ENCODE assay signal across 13 mouse cellular contexts in genomic region chr4:44813770-44814169, GRCm38 (mm10). TPM values are rescaled to one million over a fixed set of nuclear protein-coding genes. Genes with fewer than 3 reads are reported as not detected.
DNase-seq lines count a peak whose midpoint lies in the region; ATAC-seq and TF ChIP-seq lines count a peak whose summit lies in the region.
"Had no signal": no experiment of that assay in that cellular context is flagged by ENCODE, and none has a peak within 500 bp of the region (broad histone marks: within the 10 kb centered on the region; RNA-seq: fewer than 3 reads in every experiment).

No protein-coding gene starts in this region.

- ATAC-seq in forebrain, embryonic 14.5 days = no peak
- peak; percentile 44; the same call in 1 of the 2 replicates for ATAC-seq in lung, postnatal 0 days
- no peak for ATAC-seq in kidney, embryonic 16.5 days (ENCODE audit: low FRiP score, low TSS enrichment)
- ATAC-seq: Patski had no signal

- WGBS in forebrain, embryonic 14.5 days = 72% methylated on average over 4 of the region's 4 CpGs
- 77% methylated on average over 4 of the region's 4 CpGs for WGBS in forebrain, embryonic 10.5 days
- WGBS in lung, postnatal 0 days = 10% methylated on average over 4 of the region's 4 CpGs
- WGBS in lung, adult 2 months = 16% methylated on average over 4 of the region's 4 CpGs
- WGBS in kidney, embryonic 16.5 days = 66% methylated on average over 4 of the region's 4 CpGs

- H3K27me3 ChIP-seq in forebrain, embryonic 14.5 days (replicated peaks; ENCODE audit: control insufficient read depth, insufficient read depth, low read length) = no peaks in the 10 kb centered on the region
- no peaks in the 10 kb centered on the region for H3K27me3 ChIP-seq in forebrain, embryonic 10.5 days (ENCODE audit: poor library complexity, severe bottlenecking)
- H3K27me3 ChIP-seq in lung, postnatal 0 days (replicated peaks; ENCODE audit: insufficient read depth, low read length) = no peaks in the 10 kb centered on the region
- H3K27me3 ChIP-seq in kidney, embryonic 16.5 days (ENCODE audit: insufficient read depth, low read length) = no peaks in the 10 kb centered on the region
- H3K27me3 ChIP-seq: embryonic facial prominence, embryonic 15.5 days; megakaryocyte, embryonic 14.5 days; Patski had no signal

- TF ChIP-seq POLR2A in lung, adult 2 months (IDR thresholded peaks at IDR 0.05; ENCODE audit: borderline replicate concordance, extremely low read depth, low read depth, low read length) = no peak

- no peak overlapping the region for H3K27ac ChIP-seq in forebrain, embryonic 14.5 days (ENCODE audit: low read depth, low read length)
- no peak overlapping the region for H3K27ac ChIP-seq in forebrain, embryonic 10.5 days
- no peak overlapping the region for H3K27ac ChIP-seq in lung, postnatal 0 days (ENCODE audit: low read length)
- H3K27ac ChIP-seq in kidney, embryonic 16.5 days (ENCODE audit: low read length) = no peak overlapping the region
- H3K27ac ChIP-seq: embryonic facial prominence, embryonic 15.5 days had no signal

- no peaks in the 10 kb centered on the region for H3K36me3 ChIP-seq in forebrain, embryonic 14.5 days (ENCODE audit: control insufficient read depth, insufficient read depth, low read length)
- H3K36me3 ChIP-seq in forebrain, embryonic 10.5 days (replicated peaks) = no peaks in the 10 kb centered on the region
- H3K36me3 ChIP-seq in lung, postnatal 0 days (ENCODE audit: insufficient read depth, low read length) = no peaks in the 10 kb centered on the region
- no peaks in the 10 kb centered on the region for H3K36me3 ChIP-seq in kidney, embryonic 16.5 days (ENCODE audit: insufficient read depth, low read length)
- H3K36me3 ChIP-seq: embryonic facial prominence, embryonic 15.5 days had no signal

- H3K9me3 ChIP-seq in forebrain, embryonic 14.5 days (replicated peaks; ENCODE audit: control insufficient read depth, low read length) = no peaks in the 10 kb centered on the region
- H3K9me3 ChIP-seq in forebrain, embryonic 10.5 days = no peaks in the 10 kb centered on the region
- no peaks in the 10 kb centered on the region for H3K9me3 ChIP-seq in lung, postnatal 0 days (ENCODE audit: low read length)
- H3K9me3 ChIP-seq in kidney, embryonic 16.5 days (ENCODE audit: low read length) = no peaks in the 10 kb centered on the region
- H3K9me3 ChIP-seq: embryonic facial prominence, embryonic 15.5 days; megakaryocyte, embryonic 14.5 days had no signal

- TF ChIP-seq EP300 in lung, postnatal 0 days (IDR thresholded peaks at IDR 0.05) = peak; percentile 36; the same call in 1 of the 2 replicates

- H3K9ac ChIP-seq in forebrain, embryonic 14.5 days (ENCODE audit: low read length) = no peak overlapping the region
- H3K9ac ChIP-seq in lung, postnatal 0 days (replicated peaks; ENCODE audit: low read depth) = no peak overlapping the region
- no peak overlapping the region for H3K9ac ChIP-seq in kidney, embryonic 16.5 days (replicated peaks; ENCODE audit: low read length)
- H3K9ac ChIP-seq: embryonic facial prominence, embryonic 15.5 days had no signal

- peak; percentile 4 for DNase-seq in forebrain, embryonic 14.5 days (ENCODE audit: low spot score)
- DNase-seq in forebrain, embryonic 10.5 days (ENCODE audit: extremely low spot score, low spot score) = no peak
- DNase-seq in lung, postnatal 0 days (ENCODE audit: low spot score) = peak; percentile 49
- no peak for DNase-seq in lung, adult 2 months
- peak; percentile 27 for DNase-seq in embryo, embryonic 11 days
- DNase-seq in retina, embryonic 14.5 days (ENCODE audit: low spot score) = peak; percentile 30
- no peak for DNase-seq in thymus, postnatal 4 days
- DNase-seq: adrenal gland, postnatal 36 days; kidney, adult 11 months had no signal

- no peak overlapping the region for H3K4me2 ChIP-seq in forebrain, embryonic 14.5 days (ENCODE audit: low read length)
- H3K4me2 ChIP-seq in lung, postnatal 0 days (replicated peaks; ENCODE audit: low read depth, low read length) = no peak overlapping the region
- no peak overlapping the region for H3K4me2 ChIP-seq in kidney, embryonic 16.5 days (replicated peaks; ENCODE audit: low read depth, low read length)
- H3K4me2 ChIP-seq: embryonic facial prominence, embryonic 15.5 days had no signal

- TF ChIP-seq CTCF in lung, postnatal 0 days (IDR thresholded peaks at IDR 0.05) = no peak
- no peak for TF ChIP-seq CTCF in lung, adult 2 months (IDR thresholded peaks at IDR 0.05; ENCODE audit: insufficient read depth, low read length)

- no peak overlapping the region for H3K4me3 ChIP-seq in forebrain, embryonic 14.5 days (ENCODE audit: low read depth, low read length)
- H3K4me3 ChIP-seq in forebrain, embryonic 10.5 days = no peak overlapping the region
- H3K4me3 ChIP-seq in lung, postnatal 0 days (ENCODE audit: low read depth, low read length) = no peak overlapping the region
- no peak overlapping the region for H3K4me3 ChIP-seq in lung, adult 2 months (replicated peaks; ENCODE audit: extremely low read depth, low read depth, low read length)
- H3K4me3 ChIP-seq in kidney, embryonic 16.5 days (ENCODE audit: low read length) = no peak overlapping the region
- H3K4me3 ChIP-seq: embryonic facial prominence, embryonic 15.5 days; megakaryocyte, embryonic 14.5 days had no signal

- no peaks in the 10 kb centered on the region for H3K4me1 ChIP-seq in forebrain, embryonic 14.5 days (ENCODE audit: control insufficient read depth, insufficient read depth, low read length)
- peaks cover 3% of the 10 kb centered on the region; the same call in 1 of the 2 replicates for H3K4me1 ChIP-seq in forebrain, embryonic 10.5 days
- no peaks in the 10 kb centered on the region for H3K4me1 ChIP-seq in lung, postnatal 0 days (ENCODE audit: insufficient read depth, low read depth, low read length)
- H3K4me1 ChIP-seq in lung, adult 2 months (ENCODE audit: control insufficient read depth, insufficient read depth, low read length) = peaks cover 5% of the 10 kb centered on the region
- no peaks in the 10 kb centered on the region for H3K4me1 ChIP-seq in kidney, embryonic 16.5 days (ENCODE audit: insufficient read depth, low read length)
- H3K4me1 ChIP-seq: embryonic facial prominence, embryonic 15.5 days had no signal

RNA-seq across cellular contexts. Expression of gene Zcchc7, which starts 58.1 kb away (rescaled TPM):
- 23.2 and 32.1 TPM in 2 replicates for polyA plus RNA-seq in forebrain, embryonic 14.5 days (2014; fragmentation: Nextera tagmentation; extraction: Ambion mirVana)
- polyA plus RNA-seq in forebrain, embryonic 10.5 days (2016; fragmentation: Nextera tagmentation; extraction: Ambion mirVana) = 21.9 and 24.7 TPM in 2 replicates
- polyA plus RNA-seq in lung, postnatal 0 days (2015; fragmentation: Nextera tagmentation; extraction: Ambion mirVana) = 40.8 and 49.6 TPM in 2 replicates
- 8.5 and 15.9 TPM in 2 replicates for polyA plus RNA-seq in lung, adult 2 months (2012; rRNA removed)
- 30.7 and 34.3 TPM in 2 replicates for polyA plus RNA-seq in kidney, embryonic 16.5 days (2015; fragmentation: Nextera tagmentation; extraction: Ambion mirVana)

Comparison
In these comparisons a context has a peak if more than half of its experiments do, and no peak if none do; other contexts are left out.
1. DNase-seq: peak in forebrain, embryonic 14.5 days (single experiment), lung, postnatal 0 days (single experiment), embryo, embryonic 11 days (single experiment) and retina, embryonic 14.5 days (single experiment); none in forebrain, embryonic 10.5 days (single experiment), lung, adult 2 months (single experiment) and thymus, postnatal 4 days (single experiment).